Mouse (Mus musculus) kidney, adult 18-20 months (tissue): ENCODE results near the gene Angptl4.
A peak's percentile ranks its signal among the peaks of the same experiment; 100 is the strongest.
"Not testable (repeated sequence)": the region's sequence is repeated elsewhere in the genome, so short reads cannot be mapped to it uniquely, and the experiment has no call there.

Experiments used
- DNase-seq: peaks from one replicate; pipeline ENCODE4 v3.0.0; 2021

Gene Angptl4

GRCm38 (mm10) chr17:33755418-33756107 is 26.1 kb downstream of the Angptl4 start:
- DNase-seq: peak; percentile 45

- no peak for DNase-seq
These were observed 27.0 kb downstream of the Angptl4 start for GRCm38 (mm10) chr17:33754656-33755055.

GRCm38 (mm10) chr17:33752297-33752696 is 29.3 kb downstream of the Angptl4 start:
- no peak for DNase-seq

- no peak for DNase-seq
These were observed 30.4 kb downstream of the Angptl4 start for GRCm38 (mm10) chr17:33751181-33751580.

GRCm38 (mm10) chr17:33749451-33749850 is 32.2 kb downstream of the Angptl4 start:
- no peak for DNase-seq

- DNase-seq: peak; percentile 53
These were observed 35.6 kb downstream of the Angptl4 start for GRCm38 (mm10) chr17:33746011-33746410.

GRCm38 (mm10) chr17:33744686-33745384 is 36.8 kb downstream of the Angptl4 start:
- no peak for DNase-seq

- DNase-seq: no peak
These were observed 39.2 kb downstream of the Angptl4 start for GRCm38 (mm10) chr17:33742420-33742819.

GRCm38 (mm10) chr17:33733526-33733925 is 48.1 kb downstream of the Angptl4 start:
- not testable (repeated sequence) for DNase-seq

- not testable (repeated sequence) for DNase-seq
These were observed 49.0 kb downstream of the Angptl4 start for GRCm38 (mm10) chr17:33732556-33733083.

- DNase-seq: no peak
These were observed 52.4 kb downstream of the Angptl4 start for GRCm38 (mm10) chr17:33729215-33729614.

GRCm38 (mm10) chr17:33728396-33728795 is 53.2 kb downstream of the Angptl4 start:
- no peak for DNase-seq
